Comparison of ENCODE assay signal across 27 mouse cellular contexts in genomic region chr2:5397468-5397867, GRCm38 (mm10).
DNase-seq lines count a peak whose midpoint lies in the region; ATAC-seq and TF ChIP-seq lines count a peak whose summit lies in the region.
"Had no signal": no experiment of that assay in that cellular context is flagged by ENCODE, and none has a peak within 500 bp of the region (broad histone marks: within the 10 kb centered on the region; RNA-seq: fewer than 3 reads in every experiment).

No protein-coding gene starts in this region.

- intact Hi-C loops in heart, postnatal 10 days (cut with DNase I) = loop anchor here (2.0 kb wide), 1 partner anchor 307 kb away; no protein-coding TSS in a partner anchor

- no peak for TF ChIP-seq CTCF in midbrain, postnatal 0 days (IDR thresholded peaks at IDR 0.05)
- no peak for TF ChIP-seq CTCF in forebrain, postnatal 0 days (IDR thresholded peaks at IDR 0.05; ENCODE audit: low read depth)

- no peak for DNase-seq in midbrain, postnatal 0 days (ENCODE audit: low spot score)
- no peak for DNase-seq in forebrain, embryonic 10.5 days (ENCODE audit: extremely low spot score, low spot score)
- no peak for DNase-seq in forebrain, postnatal 0 days
- no peak for DNase-seq in adrenal gland, adult (ENCODE audit: inconsistent age in 2 of 2, low spot score in 1 of 2)
- no peak for DNase-seq in heart, postnatal 10 days
- DNase-seq: adrenal gland, postnatal 10 days; B cell, adult 2 months; cerebellum, adult 9-10 months; cerebellum, postnatal 36 days; gastrocnemius, adult 2 months; gastrocnemius, postnatal 36 days; heart, adult 2 months; kidney, adult 2 months; kidney, postnatal 4 days; left cerebral cortex, postnatal 4 days; liver, postnatal 0 days; lung, postnatal 4 days; right cerebral cortex, adult 18-20 months; thymus, adult 2 months; thymus, postnatal 4 days had no signal

- 0 out of 2 replicates have a peak, but pooled peaks cover 4% of the 10 kb centered on the region for H3K4me1 ChIP-seq in midbrain, embryonic 13.5 days (replicated peaks)
- no peaks in the 10 kb centered on the region for H3K4me1 ChIP-seq in midbrain, postnatal 0 days (ENCODE audit: insufficient read depth, low read length)
- H3K4me1 ChIP-seq in forebrain, embryonic 10.5 days = peaks cover 20% of the 10 kb centered on the region
- peaks cover 9% of the 10 kb centered on the region; the same call in 1 of the 2 replicates for H3K4me1 ChIP-seq in forebrain, embryonic 12.5 days
- no peaks in the 10 kb centered on the region for H3K4me1 ChIP-seq in forebrain, postnatal 0 days (ENCODE audit: insufficient read depth)
- H3K4me1 ChIP-seq: heart, embryonic 12.5 days; intestine, embryonic 15.5 days; liver, embryonic 12.5 days; megakaryocyte, embryonic 14.5 days had no signal

- ATAC-seq in midbrain, embryonic 13.5 days = no peak
- no peak for ATAC-seq in midbrain, postnatal 0 days (ENCODE audit: low FRiP score)
- no peak for ATAC-seq in forebrain, embryonic 12.5 days (ENCODE audit: low FRiP score)
- ATAC-seq in forebrain, postnatal 0 days = peak; percentile 36; the same call in 1 of the 2 replicates
- ATAC-seq: activated CD4-positive, CD25-positive, alpha-beta regulatory T cell, adult 4 months; intestine, embryonic 15.5 days; liver, embryonic 12.5 days; liver, postnatal 0 days had no signal

- no peaks in the 10 kb centered on the region for H3K9me3 ChIP-seq in midbrain, embryonic 13.5 days
- no peaks in the 10 kb centered on the region for H3K9me3 ChIP-seq in midbrain, postnatal 0 days (ENCODE audit: low read length)
- H3K9me3 ChIP-seq in forebrain, embryonic 10.5 days = no peaks in the 10 kb centered on the region
- no peaks in the 10 kb centered on the region for H3K9me3 ChIP-seq in forebrain, embryonic 12.5 days
- no peaks in the 10 kb centered on the region for H3K9me3 ChIP-seq in forebrain, postnatal 0 days (ENCODE audit: low read length)
- H3K9me3 ChIP-seq: heart, embryonic 12.5 days; intestine, embryonic 15.5 days; liver, embryonic 12.5 days had no signal

- no peak overlapping the region for H3K4me3 ChIP-seq in midbrain, embryonic 13.5 days (replicated peaks)
- H3K4me3 ChIP-seq in midbrain, postnatal 0 days (ENCODE audit: low read depth, low read length) = no peak overlapping the region
- H3K4me3 ChIP-seq in forebrain, embryonic 10.5 days = no peak overlapping the region
- no peak overlapping the region for H3K4me3 ChIP-seq in forebrain, embryonic 12.5 days (replicated peaks)
- no peak overlapping the region for H3K4me3 ChIP-seq in forebrain, postnatal 0 days (ENCODE audit: low read depth, low read length)
- H3K4me3 ChIP-seq: gastrocnemius, adult 2 months; heart, adult 2 months; heart, embryonic 12.5 days; intestine, embryonic 15.5 days; liver, embryonic 12.5 days; megakaryocyte, embryonic 14.5 days had no signal

- 77% methylated on average over 3 of the region's 3 CpGs for WGBS in midbrain, embryonic 13.5 days
- WGBS in midbrain, postnatal 0 days = 71% methylated on average over 3 of the region's 3 CpGs
- WGBS in forebrain, embryonic 10.5 days = 77% methylated on average over 3 of the region's 3 CpGs
- 45% methylated on average over 3 of the region's 3 CpGs for WGBS in forebrain, embryonic 12.5 days
- WGBS in forebrain, postnatal 0 days = 25% methylated on average over 3 of the region's 3 CpGs

- H3K4me2 ChIP-seq in midbrain, embryonic 13.5 days (replicated peaks) = no peak overlapping the region
- H3K4me2 ChIP-seq in midbrain, postnatal 0 days (ENCODE audit: low read depth, low read length, poor library complexity, severe bottlenecking) = no peak overlapping the region
- no peak overlapping the region for H3K4me2 ChIP-seq in forebrain, embryonic 12.5 days
- no peak overlapping the region for H3K4me2 ChIP-seq in forebrain, postnatal 0 days (ENCODE audit: low read depth)
- H3K4me2 ChIP-seq: heart, embryonic 12.5 days; intestine, embryonic 15.5 days; liver, embryonic 12.5 days had no signal

- no peak overlapping the region for H3K9ac ChIP-seq in midbrain, embryonic 13.5 days (replicated peaks)
- no peak overlapping the region for H3K9ac ChIP-seq in midbrain, postnatal 0 days (replicated peaks; ENCODE audit: low read length, poor library complexity, severe bottlenecking)
- no peak overlapping the region for H3K9ac ChIP-seq in forebrain, embryonic 12.5 days
- H3K9ac ChIP-seq in forebrain, postnatal 0 days = no peak overlapping the region
- H3K9ac ChIP-seq: heart, embryonic 12.5 days; intestine, embryonic 15.5 days; liver, embryonic 12.5 days; liver, postnatal 0 days had no signal

- no peaks in the 10 kb centered on the region for H3K27me3 ChIP-seq in midbrain, embryonic 13.5 days
- no peaks in the 10 kb centered on the region for H3K27me3 ChIP-seq in midbrain, postnatal 0 days (ENCODE audit: insufficient read depth, low read length)
- no peaks in the 10 kb centered on the region for H3K27me3 ChIP-seq in forebrain, embryonic 10.5 days (ENCODE audit: poor library complexity, severe bottlenecking)
- H3K27me3 ChIP-seq in forebrain, embryonic 12.5 days = no peaks in the 10 kb centered on the region
- H3K27me3 ChIP-seq in forebrain, postnatal 0 days (ENCODE audit: insufficient read depth, low read length) = no peaks in the 10 kb centered on the region
- H3K27me3 ChIP-seq: heart, embryonic 12.5 days; intestine, embryonic 15.5 days; liver, embryonic 12.5 days; megakaryocyte, embryonic 14.5 days had no signal

- no peaks in the 10 kb centered on the region for H3K36me3 ChIP-seq in midbrain, embryonic 13.5 days
- no peaks in the 10 kb centered on the region for H3K36me3 ChIP-seq in midbrain, postnatal 0 days (ENCODE audit: insufficient read depth, low read length)
- H3K36me3 ChIP-seq in forebrain, embryonic 10.5 days (replicated peaks) = no peaks in the 10 kb centered on the region
- no peaks in the 10 kb centered on the region for H3K36me3 ChIP-seq in forebrain, embryonic 12.5 days (replicated peaks)
- H3K36me3 ChIP-seq in forebrain, postnatal 0 days (ENCODE audit: insufficient read depth) = no peaks in the 10 kb centered on the region
- H3K36me3 ChIP-seq: heart, embryonic 12.5 days; intestine, embryonic 15.5 days; liver, embryonic 12.5 days had no signal

- 0 out of 2 replicates have a peak overlapping the region, but pooled peaks have one; percentile 47 for H3K27ac ChIP-seq in midbrain, embryonic 13.5 days
- H3K27ac ChIP-seq in midbrain, postnatal 0 days (ENCODE audit: low read depth, low read length) = no peak overlapping the region
- H3K27ac ChIP-seq in forebrain, embryonic 10.5 days = peak overlapping the region; percentile 42; the same call in 1 of the 2 replicates
- peak overlapping the region; percentile 63 for H3K27ac ChIP-seq in forebrain, embryonic 12.5 days
- H3K27ac ChIP-seq in forebrain, postnatal 0 days (ENCODE audit: low read depth, low read length) = no peak overlapping the region
- H3K27ac ChIP-seq: gastrocnemius, adult 2 months; heart, adult 2 months; intestine, embryonic 15.5 days; liver, embryonic 12.5 days had no signal

Comparison
In these comparisons a context has a peak if more than half of its experiments do, and no peak if none do; other contexts are left out.
1. H3K27ac ChIP-seq: peak in midbrain, embryonic 13.5 days (single experiment), forebrain, embryonic 10.5 days (single experiment) and forebrain, embryonic 12.5 days (single experiment); none in midbrain, postnatal 0 days (single experiment) and forebrain, postnatal 0 days (single experiment).